Mouse (Mus musculus) CD4-positive naive resting alpha-beta T cell, adult 76 days (primary cell): ENCODE data around the gene Orc4. TPM values are rescaled to one million over a fixed set of nuclear protein-coding genes. Genes with fewer than 3 reads are reported as not detected.

Source experiments
- total RNA-seq: library from RNA; stranded (reverse); gene quantifications from one replicate; pipeline ENCODE4 v1.2.4, GENCODE M21; 2023

The Orc4 gene
- 98.4 TPM for total RNA-seq

GRCm38 (mm10) chr2:48950252-48950315 lies at the start of gene Orc4:
Gene Orc4 (minus strand): TSS chr2:48950277.

GRCm38 (mm10) chr2:48948841-48949584 lies 1.1 kb downstream of the Orc4 start, which contains the start of gene Mbd5:
Gene Mbd5 (plus strand): TSS chr2:48949508.

Other genes starting within 250 kb of the Orc4 start
- gene Acvr2a, start 136.2 kb downstream of the Orc4 start, total RNA-seq, result 2.4 TPM
- 60.6 TPM for gene Mbd5, start 769 bp downstream of the Orc4 start, total RNA-seq